Mouse (Mus musculus) T-cell, adult 66 days (primary cell): Measurements from ENCODE around the gene Ednrb. TPM values are rescaled to one million over a fixed set of nuclear protein-coding genes. Genes with fewer than 3 reads are reported as not detected.

Experiments used
- total RNA-seq, 2 experiments: library from RNA; stranded (reverse); gene quantifications; 3 replicates in 1 of 2; 4 replicates in 1 of 2; pipeline ENCODE4 v1.2.4; 2023

Gene Ednrb
- not detected for total RNA-seq

GRCm38 (mm10) chr14:103844011-103844549, at the start of gene Ednrb:
Gene Ednrb, minus strand, starts transcription at chr14:103844402.

Other genes with a start within 250 kb of the Ednrb start
- 10 to 100 TPM; 55.2 to 55.9 TPM for gene Slain1, start 194.2 kb downstream of the Ednrb start, total RNA-seq